Mouse (Mus musculus): ENCODE data around the gene Nlrp10. TPM values are rescaled to one million over a fixed set of nuclear protein-coding genes. Genes with fewer than 3 reads are reported as not detected.

Nlrp10 gene
- total and polyA plus RNA-seq, 2 experiments from 2014 or later, result 0.22 TPM; not detected in 1

- Histone ChIP-seq H3K36me3 (ENCODE audit: insufficient read depth, low read length) (no peaks in the 10 kb centered on the region), H3K27me3 (ENCODE audit: insufficient read depth, low read length) (peaks cover 9% of the 10 kb centered on the region; the same call in 1 of the 2 replicates), H3K4me2 (ENCODE audit: low read depth, low read length, poor library complexity, severe bottlenecking) (no peak overlapping the region), H3K27ac (ENCODE audit: low read depth, low read length) (no peak overlapping the region), H3K4me3 (ENCODE audit: low read depth, low read length) (no peak overlapping the region), H3K9ac (replicated peaks; ENCODE audit: low read length, poor library complexity, severe bottlenecking) (no peak overlapping the region), H3K4me1 (ENCODE audit: insufficient read depth, low read length) (no peaks in the 10 kb centered on the region), H3K9me3 (ENCODE audit: low read length) (no peaks in the 10 kb centered on the region)
- ATAC-seq (ENCODE audit: low FRiP score), result no peak
- WGBS, result 61% methylated on average over 4 of the region's 4 CpGs
- peak; percentile 42 for DNase-seq (ENCODE audit: low spot score)
- peak; percentile 65 for TF ChIP-seq CTCF (IDR thresholded peaks at IDR 0.05)
Measured at GRCm38 (mm10) chr7:108954185-108954584, 24.2 kb upstream of the Nlrp10 start.

- Histone ChIP-seq H3K27me3 (ENCODE audit: insufficient read depth, low read length) (peaks cover 9% of the 10 kb centered on the region; the same call in 1 of the 2 replicates), H3K9ac (replicated peaks; ENCODE audit: low read length, poor library complexity, severe bottlenecking) (no peak overlapping the region), H3K4me3 (ENCODE audit: low read depth, low read length) (no peak overlapping the region), H3K4me2 (ENCODE audit: low read depth, low read length, poor library complexity, severe bottlenecking) (no peak overlapping the region), H3K4me1 (ENCODE audit: insufficient read depth, low read length) (no peaks in the 10 kb centered on the region), H3K9me3 (ENCODE audit: low read length) (no peaks in the 10 kb centered on the region), H3K27ac (ENCODE audit: low read depth, low read length) (no peak overlapping the region), H3K36me3 (ENCODE audit: insufficient read depth, low read length) (no peaks in the 10 kb centered on the region)
- 82% methylated on average over 6 of the region's 6 CpGs for WGBS
- no peak for TF ChIP-seq CTCF (IDR thresholded peaks at IDR 0.05)
- no peak for DNase-seq (ENCODE audit: low spot score)
- ATAC-seq (ENCODE audit: low FRiP score), result no peak
Measured at GRCm38 (mm10) chr7:108952801-108953200, 22.8 kb upstream of the Nlrp10 start.

GRCm38 (mm10) chr7:108950762-108951331, 20.9 kb upstream of the Nlrp10 start:
- WGBS, result 1% methylated on average over 52 of the region's 52 CpGs
- peak overlapping the region; percentile 87 for H3K27ac ChIP-seq (ENCODE audit: low read depth, low read length)
- no peaks in the 10 kb centered on the region for H3K4me1 ChIP-seq (ENCODE audit: insufficient read depth, low read length)
- peak overlapping the region; percentile 83 for H3K4me2 ChIP-seq (ENCODE audit: low read depth, low read length, poor library complexity, severe bottlenecking)
- ATAC-seq (ENCODE audit: low FRiP score) (peak; percentile 80), DNase-seq (ENCODE audit: low spot score) (peak; percentile 44)
- peak overlapping the region; percentile 70 for H3K9ac ChIP-seq (replicated peaks; ENCODE audit: low read length, poor library complexity, severe bottlenecking)
- H3K36me3 ChIP-seq (ENCODE audit: insufficient read depth, low read length), result no peaks in the 10 kb centered on the region
- peaks cover 9% of the 10 kb centered on the region; the same call in 1 of the 2 replicates for H3K27me3 ChIP-seq (ENCODE audit: insufficient read depth, low read length)
- H3K4me3 ChIP-seq (ENCODE audit: low read depth, low read length), result peak overlapping the region; percentile 52
- no peak for TF ChIP-seq CTCF (IDR thresholded peaks at IDR 0.05)
- H3K9me3 ChIP-seq (ENCODE audit: low read length), result no peaks in the 10 kb centered on the region

GRCm38 (mm10) chr7:108950312-108950761, 20.4 kb upstream of the Nlrp10 start, which contains the start of gene Tub:
Gene Tub, plus strand, starts transcription at chr7:108950338.
- WGBS, result under 1% methylated on average over 37 of the region's 44 CpGs
- peaks cover 9% of the 10 kb centered on the region; the same call in 1 of the 2 replicates for H3K27me3 ChIP-seq (ENCODE audit: insufficient read depth, low read length)
- H3K27ac ChIP-seq (ENCODE audit: low read depth, low read length), result peak within 1 kb of the TSS; percentile 87
- no peaks in the 10 kb centered on the region for H3K9me3 ChIP-seq (ENCODE audit: low read length)
- peak within 1 kb of the TSS; percentile 52 for H3K4me3 ChIP-seq (ENCODE audit: low read depth, low read length)
- no peaks in the 10 kb centered on the region for H3K36me3 ChIP-seq (ENCODE audit: insufficient read depth, low read length)
- peak within 1 kb of the TSS; percentile 70 for H3K9ac ChIP-seq (replicated peaks; ENCODE audit: low read length, poor library complexity, severe bottlenecking)
- H3K4me1 ChIP-seq (ENCODE audit: insufficient read depth, low read length), result no peaks in the 10 kb centered on the region
- H3K4me2 ChIP-seq (ENCODE audit: low read depth, low read length, poor library complexity, severe bottlenecking), result peak within 1 kb of the TSS; percentile 83
- DNase-seq (ENCODE audit: low spot score) (peak; percentile 87), ATAC-seq (ENCODE audit: low FRiP score) (peak; percentile 86)
- no peak for TF ChIP-seq CTCF (IDR thresholded peaks at IDR 0.05)

- no peaks in the 10 kb centered on the region for H3K36me3 ChIP-seq (ENCODE audit: insufficient read depth, low read length)
- H3K9me3 ChIP-seq (ENCODE audit: low read length), result no peaks in the 10 kb centered on the region
- ATAC-seq (ENCODE audit: low FRiP score) (no peak), DNase-seq (ENCODE audit: low spot score) (no peak)
- no peaks in the 10 kb centered on the region for H3K4me1 ChIP-seq (ENCODE audit: insufficient read depth, low read length)
- H3K27me3 ChIP-seq (ENCODE audit: insufficient read depth, low read length), result peaks cover 9% of the 10 kb centered on the region; the same call in 1 of the 2 replicates
- no peak overlapping the region for H3K4me3 ChIP-seq (ENCODE audit: low read depth, low read length)
- H3K4me2 ChIP-seq (ENCODE audit: low read depth, low read length, poor library complexity, severe bottlenecking), result no peak overlapping the region
- no peak overlapping the region for H3K9ac ChIP-seq (replicated peaks; ENCODE audit: low read length, poor library complexity, severe bottlenecking)
- WGBS, result 28% methylated on average over 2 of the region's 2 CpGs
- no peak for TF ChIP-seq CTCF (IDR thresholded peaks at IDR 0.05)
- H3K27ac ChIP-seq (ENCODE audit: low read depth, low read length), result no peak overlapping the region
Measured at GRCm38 (mm10) chr7:108949301-108949700, 19.3 kb upstream of the Nlrp10 start.

- ATAC-seq (ENCODE audit: low FRiP score) (no peak), DNase-seq (ENCODE audit: low spot score) (no peak)
- Histone ChIP-seq H3K4me2 (ENCODE audit: low read depth, low read length, poor library complexity, severe bottlenecking) (no peak overlapping the region), H3K27me3 (ENCODE audit: insufficient read depth, low read length) (peaks cover 9% of the 10 kb centered on the region; the same call in 1 of the 2 replicates), H3K36me3 (ENCODE audit: insufficient read depth, low read length) (no peaks in the 10 kb centered on the region), H3K27ac (ENCODE audit: low read depth, low read length) (no peak overlapping the region), H3K9ac (replicated peaks; ENCODE audit: low read length, poor library complexity, severe bottlenecking) (no peak overlapping the region), H3K4me3 (ENCODE audit: low read depth, low read length) (no peak overlapping the region), H3K9me3 (ENCODE audit: low read length) (no peaks in the 10 kb centered on the region), H3K4me1 (ENCODE audit: insufficient read depth, low read length) (no peaks in the 10 kb centered on the region)
- no peak for TF ChIP-seq CTCF (IDR thresholded peaks at IDR 0.05)
Measured at GRCm38 (mm10) chr7:108948611-108949010, 18.6 kb upstream of the Nlrp10 start.
